Mouse (Mus musculus) frontal cortex, adult (tissue): ENCODE results near the gene Eif2ak2.
A peak's percentile ranks its signal among the peaks of the same experiment; 100 is the strongest.

Experiments
- ATAC-seq: cut with Nextera tagmentation; 2 replicates; pipeline ENCODE4 v1.9.2; 2017; ENCODE audit warnings: mild to moderate bottlenecking, moderate library complexity, mixed read lengths; ENCODE audit not compliant: low TSS enrichment

Gene Eif2ak2

GRCm38 (mm10) chr17:78834856-78835835, 47.2 kb downstream of the Eif2ak2 start, which contains the start of the genes Heatr5b and Gpatch11:
Gene Heatr5b (minus strand): TSS chr17:78835364.
Gene Gpatch11 (plus strand): TSS chr17:78835567.
- peak; percentile 98 for ATAC-seq

GRCm38 (mm10) chr17:78824346-78824745, 58.0 kb downstream of the Eif2ak2 start:
- no peak for ATAC-seq

DNA sequence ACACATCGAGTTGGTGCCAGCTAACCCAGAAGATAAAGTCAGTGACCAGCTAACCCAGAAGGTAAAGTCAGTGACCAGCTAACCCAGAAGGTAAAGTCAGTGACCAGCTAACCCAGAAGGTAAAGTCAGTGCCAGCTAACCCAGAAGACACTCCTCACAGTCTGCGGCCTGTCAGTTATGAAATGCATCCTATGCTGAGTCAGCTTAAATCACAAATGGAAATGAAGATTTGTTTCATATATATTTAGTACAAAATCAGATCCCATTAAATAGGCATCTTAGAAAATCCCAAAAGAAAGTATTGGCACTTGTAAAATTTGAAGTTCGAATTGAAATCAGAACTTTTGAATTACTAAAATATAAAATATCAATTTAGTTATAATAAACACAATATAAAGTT, 72.8 kb downstream of the Eif2ak2 start:
- ATAC-seq, result no peak

DNA sequence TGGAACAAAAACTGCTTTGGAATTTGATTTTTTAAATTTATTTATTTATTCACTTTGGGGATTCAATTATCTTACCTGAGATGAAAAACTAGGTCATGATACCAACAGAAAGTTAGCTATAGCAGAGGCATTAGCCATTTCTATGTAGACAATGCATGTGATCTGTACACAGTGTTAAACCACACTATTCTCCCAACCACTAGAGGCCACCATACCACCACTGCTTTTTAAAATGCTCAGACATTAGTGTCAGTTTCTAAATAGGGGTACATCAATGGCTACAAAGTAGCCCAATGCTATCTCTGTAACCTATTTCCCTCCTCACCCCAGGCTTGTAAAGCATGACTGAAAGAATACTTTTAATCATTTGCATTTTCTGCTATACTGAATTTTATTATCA, 73.4 kb downstream of the Eif2ak2 start:
- ATAC-seq, result peak; percentile 78
